Mouse (Mus musculus): ENCODE results near the gene Pipox.

GRCm38 (mm10) chr11:77934568-77935311 is 40.8 kb upstream of the Pipox start:
- TF ChIP-seq POLR2A (IDR thresholded peaks at IDR 0.05; ENCODE audit: extremely low read depth, insufficient read depth, low read length) = no peak
- TF ChIP-seq CTCF (IDR thresholded peaks at IDR 0.05; ENCODE audit: low read depth, low read length) = no peak

All from liver, adult 2 months (tissue).